Mouse (Mus musculus) heart, postnatal 0 days (tissue): ENCODE measurements around the gene Ly6g6f.

ENCODE experiments used
- CTCF ChIP-seq: IDR thresholded peaks from 2 replicates; pipeline ENCODE4 v1.5.1; 2016; ENCODE audit warnings: antibody characterized with exemption, control low read depth, low read depth
- EP300 ChIP-seq: IDR thresholded peaks from 2 replicates; pipeline ENCODE4 v1.6.1; 2016; ENCODE audit warnings: antibody characterized with exemption, low read depth

DNA sequence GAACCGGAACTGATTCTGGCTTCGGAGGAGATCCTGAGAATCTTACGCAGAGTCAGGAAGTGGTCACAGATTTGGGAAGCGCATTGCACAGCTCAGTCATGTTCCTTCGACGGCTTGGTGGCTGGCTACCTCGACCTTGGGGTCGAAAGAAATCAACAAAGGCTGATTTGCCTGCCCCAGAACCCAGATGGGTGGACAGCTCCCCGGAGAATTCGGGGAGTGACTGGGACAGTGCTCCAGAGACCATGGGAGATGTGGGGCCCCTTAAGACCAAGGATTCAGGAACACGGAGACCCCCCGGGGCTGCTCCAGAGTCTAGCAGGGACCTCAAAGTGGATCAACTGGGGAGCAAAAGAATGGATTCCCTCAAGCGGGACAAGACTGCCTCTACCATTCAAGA is 41.6 kb upstream of the Ly6g6f start:
- no peak for TF ChIP-seq CTCF
- no peak for TF ChIP-seq EP300
